Mouse (Mus musculus): ENCODE results near the gene Gm21969. TPM values are rescaled to one million over a fixed set of nuclear protein-coding genes. Genes with fewer than 3 reads are reported as not detected.

The Gm21969 gene
- polyA plus RNA-seq, 1 experiment = 0.04 TPM

DNA sequence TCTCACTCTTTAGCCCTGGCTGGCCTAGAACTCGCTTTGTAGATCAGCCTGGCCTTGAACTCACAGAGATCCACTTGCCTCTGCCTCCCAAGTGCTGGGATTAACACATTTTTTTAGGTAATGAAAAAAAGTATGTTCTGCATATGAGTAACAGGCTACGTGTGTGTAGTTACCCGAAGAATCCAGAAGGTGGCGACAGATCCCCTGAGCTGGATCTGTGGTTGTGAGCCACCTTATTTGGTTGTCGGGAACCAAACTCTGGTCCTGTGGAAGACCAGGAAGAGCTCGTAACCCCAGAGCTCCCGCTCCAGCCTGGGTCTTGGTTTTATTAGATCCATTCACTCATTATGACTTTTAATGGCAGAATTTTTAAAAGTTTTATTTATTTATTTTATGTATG is 43.9 kb downstream of the Gm21969 start:
- no peak for DNase-seq (ENCODE audit: extremely low spot score in 1 of 2, low spot score in 1 of 2)

DNA sequence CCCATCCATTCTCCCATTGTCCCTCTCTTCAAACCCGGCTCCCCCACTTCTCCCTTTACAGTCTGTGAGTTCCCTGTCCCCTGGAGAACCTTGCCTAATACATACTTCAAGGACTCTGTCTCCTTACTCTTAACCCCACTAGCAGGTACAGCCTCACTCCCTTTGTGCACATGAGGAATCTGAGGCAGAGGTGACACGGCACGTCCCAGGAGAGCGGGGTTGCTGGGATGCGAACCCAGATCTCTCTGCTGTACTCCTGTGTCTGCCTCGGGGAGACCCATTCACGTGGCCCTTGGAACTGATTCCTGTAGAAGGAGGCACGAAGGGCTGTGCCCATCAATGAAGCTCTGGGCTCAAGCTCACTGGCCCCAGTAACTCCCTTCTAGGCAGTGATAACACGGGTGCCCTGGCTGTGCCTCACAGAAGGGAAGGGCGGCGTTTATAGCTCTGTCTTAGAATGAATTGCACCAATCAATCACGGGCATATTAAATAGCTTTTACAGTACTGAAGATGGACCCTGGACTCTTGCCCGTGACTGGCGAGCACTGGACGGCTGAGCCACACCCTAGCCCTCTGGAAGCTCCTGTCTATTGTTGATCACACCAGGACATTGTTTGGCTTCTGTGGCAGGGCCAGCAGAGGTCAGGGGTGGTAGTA is 47.2 kb downstream of the Gm21969 start:
- DNase-seq (ENCODE audit: extremely low spot score in 1 of 2, low spot score in 1 of 2) = no peak

DNA sequence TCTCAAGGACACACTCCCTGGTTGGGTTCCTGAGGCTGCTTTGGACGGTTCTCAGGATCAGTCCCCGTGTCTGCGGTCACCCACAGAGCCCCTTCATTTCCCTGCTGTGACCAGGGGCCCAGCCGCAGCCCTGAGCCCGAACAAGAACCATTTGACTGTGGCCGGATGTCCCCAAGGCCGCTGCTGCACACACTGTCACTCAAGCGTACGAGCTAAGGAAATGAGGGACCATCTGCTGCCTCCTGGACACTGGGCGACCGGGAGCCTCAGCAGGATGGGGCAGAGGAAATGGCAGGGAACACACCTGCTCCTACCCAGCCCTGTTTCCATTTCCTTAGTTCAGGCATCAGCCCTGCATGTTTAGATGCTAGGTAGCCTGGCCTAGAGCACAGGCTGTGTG is 47.9 kb downstream of the Gm21969 start:
- no peak for DNase-seq (ENCODE audit: extremely low spot score in 1 of 2, low spot score in 1 of 2)

DNA sequence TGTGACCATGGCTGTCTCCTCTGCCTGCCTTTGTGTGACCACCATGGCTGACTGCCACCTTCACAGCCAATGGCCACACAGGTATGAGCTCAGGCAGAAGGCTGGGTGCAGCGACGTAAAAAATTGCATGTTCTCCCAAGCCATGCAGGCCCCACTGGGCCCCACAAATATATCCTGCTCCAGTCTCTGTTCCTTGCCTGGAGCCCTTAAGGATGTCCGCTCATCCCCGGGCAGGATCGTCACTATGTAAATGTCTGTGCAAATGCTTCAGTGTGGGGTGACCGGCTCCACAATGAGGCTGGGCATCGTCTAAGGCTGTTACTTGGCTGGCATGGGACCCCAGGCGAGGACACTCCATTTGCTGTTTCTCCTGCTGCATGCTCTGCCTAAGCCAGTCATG is 50.3 kb downstream of the Gm21969 start, which contains the start of gene Tas1r2:
Gene Tas1r2 (plus strand): TSS at position 301 of the 400 bp plus-strand sequence.
- no peak for DNase-seq (ENCODE audit: extremely low spot score in 1 of 2, low spot score in 1 of 2)

DNA sequence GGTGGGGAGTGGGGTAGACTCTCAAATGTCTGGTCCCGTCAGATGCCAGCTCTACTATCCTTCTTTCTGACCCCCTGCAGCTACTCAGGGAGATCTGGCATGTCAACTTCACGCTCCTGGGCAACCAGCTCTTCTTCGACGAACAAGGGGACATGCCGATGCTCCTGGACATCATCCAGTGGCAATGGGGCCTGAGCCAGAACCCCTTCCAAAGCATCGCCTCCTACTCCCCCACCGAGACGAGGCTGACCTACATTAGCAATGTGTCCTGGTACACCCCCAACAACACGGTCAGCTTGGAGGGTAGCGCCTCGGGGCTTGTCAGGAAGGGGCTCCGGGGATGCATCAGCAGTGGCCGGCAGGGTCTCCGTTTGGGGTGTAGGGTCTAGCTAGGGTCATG is 58.9 kb downstream of the Gm21969 start:
- no peak for DNase-seq (ENCODE audit: extremely low spot score in 1 of 2, low spot score in 1 of 2)

DNA sequence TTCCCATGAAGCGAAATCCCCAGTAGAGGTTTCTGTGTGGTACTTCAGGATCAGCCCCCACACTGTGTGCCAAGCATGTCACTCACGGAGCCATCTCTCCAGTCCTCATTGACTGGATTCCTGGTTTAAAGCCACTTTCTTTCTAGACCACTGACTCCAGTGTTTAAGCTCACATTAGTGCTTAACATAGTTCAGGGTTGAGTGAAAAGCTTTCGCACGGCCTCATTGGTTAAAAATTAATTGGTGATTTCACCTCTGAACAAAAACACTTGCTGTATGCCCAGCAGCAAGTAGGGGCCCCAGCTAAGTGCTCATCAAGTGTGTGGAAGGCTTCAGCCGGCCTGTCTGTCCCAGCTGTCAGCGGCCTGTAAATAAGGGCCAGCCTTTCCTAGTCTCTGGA is 64.6 kb downstream of the Gm21969 start:
- no peak for DNase-seq (ENCODE audit: extremely low spot score in 1 of 2, low spot score in 1 of 2)

DNA sequence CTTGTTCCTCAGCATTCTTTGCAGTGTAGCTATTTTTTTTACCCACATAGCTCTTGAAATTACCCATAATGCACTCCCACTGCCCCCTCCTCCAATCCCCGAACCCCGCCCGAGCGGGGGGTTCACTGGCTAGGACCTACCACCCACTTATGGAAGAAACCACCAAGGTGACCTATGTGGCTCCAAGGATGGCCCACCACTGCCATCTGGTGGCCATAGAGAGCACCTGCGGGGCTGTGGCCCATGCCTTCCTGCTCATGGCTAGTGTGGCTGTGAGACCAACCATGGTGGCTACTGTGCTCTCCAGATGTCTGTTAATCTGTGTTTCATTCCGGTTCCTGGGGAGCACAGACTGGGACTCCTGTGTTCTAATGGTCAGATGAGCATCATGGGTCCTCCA is 66.9 kb downstream of the Gm21969 start:
- peak in 1 of 2 experiments; percentile 71 for DNase-seq (ENCODE audit: extremely low spot score in 1 of 2, low spot score in 1 of 2)

DNA sequence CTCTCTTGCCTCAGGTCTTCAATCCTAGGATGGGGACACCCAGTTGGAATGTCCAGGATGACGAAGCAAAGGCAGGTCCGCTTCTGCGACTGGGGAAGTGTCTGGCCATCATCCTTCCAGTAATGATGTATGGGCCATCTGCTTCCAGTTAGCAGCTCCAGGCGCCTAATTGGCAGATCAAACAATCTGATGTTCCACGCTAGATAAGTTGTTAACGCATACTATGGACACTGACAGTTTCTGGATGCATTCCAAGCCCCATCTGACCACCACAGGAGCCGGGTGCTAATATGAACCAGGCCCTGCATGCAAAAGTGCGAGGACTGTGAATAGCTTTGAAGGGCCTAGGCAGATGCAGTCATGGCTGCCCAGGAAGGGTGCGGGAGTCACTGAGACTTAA is 72.7 kb downstream of the Gm21969 start:
- no peak for DNase-seq (ENCODE audit: extremely low spot score in 1 of 2, low spot score in 1 of 2)

DNA sequence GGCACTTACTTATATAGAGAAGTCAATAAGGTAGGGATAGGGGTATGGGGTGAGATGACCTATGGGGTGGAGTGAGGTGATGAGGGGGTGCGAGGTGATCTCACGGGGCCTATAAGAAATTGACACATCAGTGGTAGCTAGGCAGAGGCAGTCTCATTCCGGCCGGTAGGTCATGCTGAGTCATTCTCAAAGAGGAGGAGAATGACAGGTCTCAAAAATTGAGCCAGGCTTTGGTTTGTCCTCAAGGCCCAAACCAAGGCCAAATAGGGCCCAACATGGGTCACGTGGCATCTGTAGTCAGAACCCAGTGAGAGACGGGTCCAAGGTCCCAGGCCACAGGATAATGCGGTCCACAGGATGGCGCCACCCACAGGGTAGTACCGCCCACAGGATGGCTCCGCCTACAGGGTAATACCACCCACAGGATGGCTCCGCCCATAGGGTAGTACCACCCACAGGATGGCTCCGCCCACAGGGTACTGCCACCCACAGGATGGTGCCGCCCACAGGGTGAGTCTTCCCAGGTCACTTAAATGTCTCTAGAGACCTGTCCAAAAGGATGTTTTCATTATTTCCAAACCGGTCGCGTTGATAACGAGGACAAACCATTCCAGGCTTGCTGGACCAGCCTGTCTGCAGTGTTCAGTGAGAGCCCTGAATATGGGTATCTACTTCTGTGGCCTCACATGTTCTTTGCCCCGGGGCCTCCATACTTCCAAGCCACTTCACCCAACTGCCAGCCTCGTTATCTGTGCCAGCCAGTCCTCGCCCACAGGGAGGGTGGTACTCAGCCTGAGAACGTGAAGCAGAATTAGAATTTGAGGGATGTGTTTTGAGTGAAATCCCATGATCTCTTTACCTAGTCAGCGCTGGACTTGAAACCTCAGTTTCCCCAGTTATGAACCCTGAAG is 81.0 kb downstream of the Gm21969 start:
- DNase-seq (ENCODE audit: extremely low spot score in 1 of 2, low spot score in 1 of 2) = no peak

DNA sequence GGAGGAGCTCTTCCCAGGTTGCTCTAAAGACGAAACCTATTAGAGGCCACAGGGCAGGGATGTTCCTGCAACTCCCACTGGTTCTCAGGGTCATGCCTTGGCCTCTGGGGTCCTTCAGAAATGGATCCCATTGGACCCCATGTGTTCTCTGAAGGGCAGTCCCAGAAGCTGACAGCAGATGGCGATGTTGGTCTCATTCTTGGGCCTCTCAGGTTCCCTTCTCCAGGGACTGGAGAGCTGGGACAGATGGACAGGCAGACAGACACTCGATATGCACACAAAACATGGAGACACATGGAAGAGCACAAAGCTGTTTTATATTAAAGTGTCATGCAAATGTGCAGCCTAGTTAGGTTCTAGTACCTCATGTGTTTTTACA is 81.6 kb downstream of the Gm21969 start:
- peak; percentile 14 to 82 for DNase-seq (ENCODE audit: extremely low spot score in 1 of 2, low spot score in 1 of 2)

DNA sequence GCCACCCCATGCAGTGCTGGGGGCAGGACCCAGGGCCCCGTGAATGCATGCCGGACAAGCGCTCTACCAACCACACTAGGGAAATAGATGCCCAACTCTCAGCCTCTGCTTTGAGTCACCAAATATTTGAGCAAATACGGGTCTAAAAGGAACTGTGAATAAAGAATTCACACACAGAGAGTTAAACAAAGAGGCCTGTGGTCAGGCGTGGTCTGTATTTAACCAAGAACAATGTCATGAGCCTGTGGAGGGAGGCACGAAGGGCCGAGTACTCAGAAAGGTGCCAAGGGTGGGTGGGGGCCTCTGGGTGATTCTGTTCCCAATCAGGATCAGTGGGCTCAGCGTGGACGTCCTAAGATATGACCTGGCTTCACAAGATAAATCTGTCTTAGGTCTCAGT is 85.1 kb downstream of the Gm21969 start:
- DNase-seq (ENCODE audit: extremely low spot score in 1 of 2, low spot score in 1 of 2) = no peak

DNA sequence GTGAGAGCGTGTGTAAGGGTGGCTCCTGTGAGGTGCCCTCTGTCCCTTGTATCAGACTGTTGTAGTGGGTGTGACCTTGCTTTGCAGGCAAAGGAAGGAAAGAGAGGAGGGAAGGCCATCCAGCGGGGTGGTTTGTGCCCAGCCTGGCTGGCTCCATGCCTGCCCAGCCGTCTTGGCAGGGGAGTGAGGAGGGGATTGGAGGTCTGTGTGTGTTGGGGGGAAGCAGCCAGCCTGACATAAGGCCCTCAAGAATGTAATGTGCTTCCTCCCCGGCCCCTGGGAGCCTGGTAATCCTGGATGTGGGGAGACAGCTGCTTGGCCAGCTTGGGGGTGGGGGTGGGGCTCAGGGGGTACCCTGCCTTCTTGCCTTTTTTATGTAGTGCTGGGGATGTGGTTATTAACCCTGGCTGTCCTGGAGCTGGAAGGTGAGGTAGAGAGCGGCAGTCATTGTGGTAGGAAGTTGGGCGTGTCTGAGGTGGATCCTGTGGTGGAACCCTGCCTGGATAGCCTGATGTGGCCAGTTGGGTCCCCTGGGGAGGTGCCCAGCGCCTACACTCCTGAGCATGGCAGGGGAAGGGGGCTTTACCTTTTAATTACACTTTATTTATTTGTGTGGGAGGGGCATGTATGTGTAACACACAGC is 86.8 kb downstream of the Gm21969 start:
- DNase-seq (ENCODE audit: extremely low spot score in 1 of 2, low spot score in 1 of 2) = no peak

DNA sequence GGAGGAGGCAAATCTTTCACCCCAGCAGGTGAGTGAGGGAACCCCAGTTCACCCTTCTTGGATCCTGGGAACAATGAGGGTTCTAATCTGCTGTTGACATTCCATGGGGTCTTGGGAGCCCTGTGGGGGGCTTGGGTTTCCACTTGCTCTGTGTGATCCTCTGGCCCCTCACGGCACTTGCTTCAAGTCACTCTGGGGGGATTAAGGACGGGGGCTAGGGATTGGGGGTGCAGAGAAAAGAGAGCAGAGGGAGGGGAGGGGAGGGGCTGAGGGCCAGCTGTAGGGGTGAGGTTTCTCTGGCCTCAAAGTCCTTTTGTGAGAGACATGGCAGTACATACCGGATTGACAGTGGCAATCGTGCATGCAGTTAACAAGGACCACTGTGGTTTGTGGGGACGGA is 90.3 kb downstream of the Gm21969 start:
- no peak for DNase-seq (ENCODE audit: extremely low spot score in 1 of 2, low spot score in 1 of 2)

DNA sequence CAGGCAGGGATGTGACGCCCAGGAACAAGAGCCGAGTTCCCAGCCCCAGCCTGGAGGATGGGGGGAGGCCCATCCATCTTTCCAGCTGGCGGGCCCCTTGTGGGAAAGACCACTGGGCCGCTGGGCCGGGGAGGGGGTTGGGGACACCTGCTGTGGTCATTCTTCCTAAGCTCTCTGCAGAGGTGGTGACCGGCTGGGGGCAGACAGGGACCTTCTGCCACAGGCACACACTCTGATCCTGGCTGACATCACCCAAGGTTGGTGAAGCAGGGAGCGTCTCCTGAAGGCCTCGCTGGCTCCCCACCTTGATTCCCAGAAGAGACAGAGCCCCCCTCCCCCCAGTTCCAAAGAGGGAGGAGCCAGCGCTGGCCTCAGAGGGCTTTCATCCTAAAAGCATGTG is 94.8 kb downstream of the Gm21969 start:
- DNase-seq (ENCODE audit: extremely low spot score in 1 of 2, low spot score in 1 of 2) = no peak

DNA sequence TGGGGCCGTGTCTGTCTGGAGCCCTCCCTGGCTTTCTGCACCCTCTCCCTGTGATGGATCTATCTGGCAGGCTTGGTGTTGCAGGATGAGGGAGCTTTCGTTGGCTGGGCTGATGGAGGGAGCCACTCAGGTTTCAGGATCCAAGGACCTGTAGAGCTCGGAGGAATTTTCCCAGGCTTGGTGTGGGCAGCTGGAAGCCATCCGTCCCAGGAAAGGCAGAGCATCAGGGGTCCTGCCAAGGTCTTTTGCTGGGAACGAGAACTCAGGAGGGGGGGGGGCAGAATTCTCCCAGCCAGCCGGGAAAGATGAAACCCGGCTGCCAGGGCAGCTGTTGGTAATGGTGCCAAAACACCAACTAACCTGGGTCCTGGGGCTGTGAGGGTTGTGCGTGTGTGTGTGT is 95.6 kb downstream of the Gm21969 start:
- DNase-seq (ENCODE audit: extremely low spot score in 1 of 2, low spot score in 1 of 2) = no peak

DNA sequence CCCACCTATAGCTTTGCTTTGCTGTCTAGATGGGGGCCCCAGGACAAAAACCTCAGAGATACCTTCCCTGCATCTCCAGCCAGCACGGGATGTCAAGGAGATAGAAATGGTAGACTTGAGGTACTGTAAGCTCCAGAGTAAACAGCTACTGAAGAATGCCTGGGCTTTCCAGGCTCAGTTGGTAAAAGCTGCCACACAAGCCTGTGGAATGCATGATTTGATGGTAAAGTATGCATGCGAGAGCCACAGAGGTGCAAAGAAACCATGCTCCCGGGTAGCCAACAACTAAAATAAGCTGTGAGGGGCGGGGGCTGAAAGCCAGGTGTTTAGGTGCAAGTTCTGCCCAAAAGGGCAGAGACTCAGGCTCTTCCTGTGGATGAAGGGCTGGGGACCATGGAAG is 99.9 kb downstream of the Gm21969 start:
- DNase-seq (ENCODE audit: extremely low spot score in 1 of 2, low spot score in 1 of 2) = no peak

DNA sequence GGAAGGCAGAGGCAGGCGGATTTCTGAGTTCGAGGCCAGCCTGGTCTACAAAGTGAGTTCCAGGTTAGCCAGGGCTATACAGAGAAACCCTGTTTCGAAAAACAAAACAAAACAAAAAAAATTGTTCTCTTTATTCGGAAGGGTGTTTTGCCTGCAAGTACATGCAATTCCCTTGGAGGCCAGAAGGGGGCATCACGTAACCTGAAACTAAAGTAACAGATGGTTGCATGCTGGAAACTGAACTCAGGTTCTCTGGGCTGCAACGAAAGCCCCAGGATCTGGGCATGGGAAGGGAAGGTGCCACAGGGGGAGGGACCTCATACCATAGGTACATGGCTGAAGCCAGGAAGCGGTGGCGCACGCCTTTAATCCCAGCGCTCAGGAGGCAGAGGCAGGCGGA is 100.5 kb downstream of the Gm21969 start:
- no peak for DNase-seq (ENCODE audit: extremely low spot score in 1 of 2, low spot score in 1 of 2)

DNA sequence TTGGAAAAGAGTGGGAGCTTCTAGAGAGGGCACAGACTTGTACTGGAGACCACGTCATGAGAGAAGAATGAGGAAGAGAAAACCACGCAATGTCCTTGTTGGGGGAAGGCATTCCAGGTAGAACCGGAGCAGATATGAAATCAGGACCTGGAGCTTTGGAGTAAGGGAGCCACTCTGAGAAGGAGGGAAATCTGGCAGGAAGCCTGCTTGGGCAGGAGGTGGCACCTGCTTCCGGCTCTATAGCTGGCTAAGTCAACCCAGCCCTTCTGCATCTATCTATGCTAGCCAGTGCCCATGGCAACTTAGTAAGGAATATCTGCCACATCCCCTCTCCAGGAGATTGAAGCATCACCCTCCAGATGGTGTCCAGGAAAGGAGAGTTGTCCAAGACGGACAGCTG is 103.0 kb downstream of the Gm21969 start:
- no peak for DNase-seq (ENCODE audit: extremely low spot score in 1 of 2, low spot score in 1 of 2)

DNA sequence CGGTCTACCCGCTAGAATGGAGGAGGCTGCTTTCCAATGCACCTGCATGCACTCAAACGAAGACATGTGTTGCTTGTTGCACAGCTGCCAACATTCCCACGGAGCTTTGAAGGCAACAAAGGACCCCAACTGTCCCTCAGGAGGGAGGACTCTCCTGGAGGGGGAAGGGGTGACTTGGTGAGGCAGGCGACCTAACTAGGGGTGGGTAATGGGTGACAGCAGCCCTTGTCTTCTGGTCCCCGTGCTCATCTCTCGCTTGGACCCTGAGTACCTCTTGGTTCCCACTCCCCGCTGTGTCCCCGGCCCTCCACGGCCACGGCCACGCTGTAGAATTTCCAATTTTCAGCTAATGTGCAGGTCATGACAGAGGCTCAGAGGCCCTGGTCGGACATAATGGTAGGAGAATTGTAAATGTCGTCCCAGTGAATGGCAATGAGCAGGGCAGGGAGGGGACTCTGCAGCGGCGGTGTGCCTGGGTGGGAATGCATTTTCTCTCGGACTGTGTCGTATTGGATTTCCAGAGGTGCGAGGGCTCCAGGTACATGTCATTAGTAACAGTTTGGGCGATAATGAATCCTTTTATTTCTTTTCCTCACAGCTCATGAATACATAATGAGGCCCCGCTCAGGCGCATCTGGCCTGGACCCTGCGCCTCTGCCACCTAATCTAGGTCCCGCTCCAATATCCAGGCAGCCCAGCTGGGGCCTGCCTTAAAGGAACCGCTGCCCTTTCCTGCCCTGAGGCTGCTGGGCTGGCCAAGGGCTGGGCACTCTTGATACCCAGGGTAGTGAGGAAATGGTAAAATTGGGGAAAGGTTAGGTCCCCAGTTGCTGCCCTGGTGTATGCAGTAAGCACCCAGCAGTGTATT is 107.7 kb downstream of the Gm21969 start:
- DNase-seq (ENCODE audit: extremely low spot score in 1 of 2, low spot score in 1 of 2) = no peak

All from frontal cortex, adult 2 months (tissue).